Mouse (Mus musculus) small intestine, adult 2 months (tissue): Measurements from ENCODE around the gene Tbc1d8b.

Experiments
- CTCF ChIP-seq: fragments of 200-500 bp; IDR thresholded peaks from 2 replicates; pipeline ENCODE4 v1.5.1; 2012; ENCODE audit warnings: low read depth, mild to moderate bottlenecking, control low read depth, inconsistent platforms, low read length, moderate library complexity, mixed read lengths; ENCODE audit not compliant: insufficient replicate concordance, insufficient read length; ENCODE audit errors: extremely low read depth
- POLR2A ChIP-seq: fragments of 200-500 bp; IDR thresholded peaks from 2 replicates; pipeline ENCODE4 v1.6.1; 2012; ENCODE audit warnings: low read depth, mild to moderate bottlenecking, control low read depth, inconsistent platforms, low read length, moderate library complexity

DNA sequence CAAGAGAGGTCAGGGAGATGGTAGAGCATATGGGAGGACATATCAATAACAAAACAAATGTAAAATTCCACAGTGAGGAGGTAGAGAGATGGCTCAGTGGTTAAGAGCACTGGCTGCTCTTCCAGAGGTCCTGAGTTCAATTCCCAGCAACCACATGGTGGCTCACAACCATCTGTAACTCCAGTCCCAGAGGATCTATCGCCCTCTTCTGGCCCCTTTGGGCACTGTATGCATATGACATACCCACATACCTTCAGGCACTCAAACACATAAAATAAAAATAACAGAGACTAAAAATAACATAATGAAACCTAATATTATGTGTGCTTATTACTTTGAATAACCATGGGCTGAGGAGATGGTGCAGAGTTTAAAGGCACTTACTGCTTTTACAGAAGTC is 22.7 kb upstream of the Tbc1d8b start:
- TF ChIP-seq POLR2A: no peak
- TF ChIP-seq CTCF: peak; percentile 10; the same call in 1 of the 2 replicates
